Mouse (Mus musculus) kidney, adult 8-10 months (tissue): Measurements from ENCODE around the gene Fgf23.

Experiments
- DNase-seq, 2 experiments: peaks; one replicate each; pipeline ENCODE4 v3.0.0; 2022

Fgf23 gene

GRCm38 (mm10) chr6:127072817-127073216 lies at the start of gene Fgf23:
Fgf23 (plus strand) TSS chr6:127072902.
- DNase-seq: no peak

DNA sequence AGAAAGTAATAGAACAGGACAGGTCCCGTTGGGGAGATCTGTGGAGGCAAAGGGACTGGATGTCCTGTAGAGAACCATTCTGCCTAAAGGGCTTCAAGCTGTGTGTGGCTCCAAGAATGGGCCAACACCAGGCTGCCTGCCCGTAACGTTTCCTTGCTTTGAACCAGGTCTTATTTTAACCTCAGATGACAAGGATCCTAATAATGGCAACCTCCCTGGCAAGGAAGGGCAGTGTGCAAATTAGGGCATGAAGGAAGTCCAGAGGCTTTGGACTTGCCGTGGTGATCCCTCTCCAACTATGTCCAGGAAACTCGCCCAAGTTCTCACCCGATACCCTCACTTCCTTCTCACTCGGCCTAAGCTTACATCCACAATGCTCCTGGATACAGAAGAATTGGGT lies 47.9 kb upstream of the Fgf23 start:
- no peak for DNase-seq

DNA sequence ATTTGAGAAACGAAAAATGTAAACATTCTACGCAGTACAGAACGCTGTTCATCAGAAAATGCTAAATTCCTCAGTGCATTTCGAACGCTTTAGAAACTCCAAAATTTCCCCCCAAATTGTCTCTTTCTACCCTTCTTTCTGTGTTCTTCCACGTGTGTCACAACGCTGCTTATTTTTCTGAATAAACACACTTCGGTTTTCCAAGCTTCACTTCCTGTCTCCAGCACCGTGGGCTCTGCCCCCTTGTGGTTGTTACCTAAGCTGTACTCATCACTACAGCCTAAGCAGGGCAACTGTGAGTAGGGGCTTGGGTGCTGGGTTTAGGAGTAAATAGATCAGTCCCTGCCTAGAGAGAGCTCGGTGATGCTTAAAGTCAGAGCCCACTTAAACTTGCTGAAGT lies 37.9 kb upstream of the Fgf23 start:
- DNase-seq: no peak

GRCm38 (mm10) chr6:127044909-127045308 lies 27.8 kb upstream of the Fgf23 start:
- DNase-seq: no peak

DNA sequence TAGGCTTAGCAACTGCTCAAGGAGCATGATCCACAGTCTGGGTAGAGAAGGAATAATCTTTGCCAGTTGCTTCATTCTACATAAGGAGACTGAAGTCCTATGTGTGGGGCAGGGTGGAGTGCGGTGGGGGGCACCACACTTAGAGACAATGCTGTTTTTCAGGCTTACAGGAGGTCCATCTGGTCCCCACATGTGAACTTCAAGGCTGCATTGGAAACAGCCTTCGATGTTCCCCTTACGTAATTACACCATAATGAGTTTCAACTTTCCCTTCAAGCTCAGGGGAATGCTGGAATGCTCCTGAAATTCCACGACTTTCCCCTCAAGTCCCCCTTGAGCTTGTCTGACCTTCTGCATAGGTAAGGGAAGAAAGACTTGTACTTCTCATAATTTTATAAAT lies 21.9 kb upstream of the Fgf23 start:
- DNase-seq: no peak

- DNase-seq: no peak
These were observed 15.6 kb upstream of the Fgf23 start for GRCm38 (mm10) chr6:127056990-127057588.

DNA sequence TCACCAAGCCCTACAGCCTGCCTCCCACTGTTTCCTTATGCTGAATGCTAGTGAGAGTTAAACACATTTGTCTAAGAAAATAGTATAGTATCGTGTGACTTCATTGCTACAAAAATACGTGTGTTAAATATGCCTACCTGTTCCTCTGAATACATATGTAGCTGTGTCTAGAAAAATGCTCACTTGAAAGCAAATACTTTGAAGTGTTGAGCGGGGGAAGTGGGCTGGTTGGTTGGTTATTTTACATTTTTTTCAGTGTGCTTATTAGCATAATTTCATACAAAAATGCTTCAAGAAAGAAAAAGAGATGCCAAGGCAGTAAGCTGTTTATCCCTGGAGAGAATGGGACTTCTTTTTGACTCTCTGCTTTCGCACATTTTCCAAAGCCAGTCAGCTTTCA lies 12.7 kb upstream of the Fgf23 start:
- no peak for DNase-seq

GRCm38 (mm10) chr6:127063915-127064314 lies 8.8 kb upstream of the Fgf23 start:
- no peak for DNase-seq

DNA sequence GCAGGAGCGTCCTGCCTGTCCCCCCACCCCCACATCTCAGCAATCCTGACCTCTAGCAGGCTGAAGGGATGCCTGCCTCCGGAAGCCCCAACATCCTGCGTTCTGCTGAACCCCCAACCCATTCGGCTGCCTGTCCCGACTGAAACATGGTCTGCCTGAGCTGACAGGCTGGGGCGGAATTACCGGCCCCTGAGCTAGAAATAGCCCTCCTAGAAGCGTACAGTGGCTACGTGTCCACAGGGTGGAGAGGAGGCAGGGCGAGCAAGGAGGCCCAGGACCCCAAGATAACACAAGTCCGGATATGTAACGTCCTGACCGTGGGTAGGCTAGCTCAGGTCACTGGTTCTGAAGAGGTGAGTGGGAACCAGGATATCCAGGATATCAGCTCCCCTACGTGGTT lies 7.9 kb upstream of the Fgf23 start:
- no peak for DNase-seq

DNA sequence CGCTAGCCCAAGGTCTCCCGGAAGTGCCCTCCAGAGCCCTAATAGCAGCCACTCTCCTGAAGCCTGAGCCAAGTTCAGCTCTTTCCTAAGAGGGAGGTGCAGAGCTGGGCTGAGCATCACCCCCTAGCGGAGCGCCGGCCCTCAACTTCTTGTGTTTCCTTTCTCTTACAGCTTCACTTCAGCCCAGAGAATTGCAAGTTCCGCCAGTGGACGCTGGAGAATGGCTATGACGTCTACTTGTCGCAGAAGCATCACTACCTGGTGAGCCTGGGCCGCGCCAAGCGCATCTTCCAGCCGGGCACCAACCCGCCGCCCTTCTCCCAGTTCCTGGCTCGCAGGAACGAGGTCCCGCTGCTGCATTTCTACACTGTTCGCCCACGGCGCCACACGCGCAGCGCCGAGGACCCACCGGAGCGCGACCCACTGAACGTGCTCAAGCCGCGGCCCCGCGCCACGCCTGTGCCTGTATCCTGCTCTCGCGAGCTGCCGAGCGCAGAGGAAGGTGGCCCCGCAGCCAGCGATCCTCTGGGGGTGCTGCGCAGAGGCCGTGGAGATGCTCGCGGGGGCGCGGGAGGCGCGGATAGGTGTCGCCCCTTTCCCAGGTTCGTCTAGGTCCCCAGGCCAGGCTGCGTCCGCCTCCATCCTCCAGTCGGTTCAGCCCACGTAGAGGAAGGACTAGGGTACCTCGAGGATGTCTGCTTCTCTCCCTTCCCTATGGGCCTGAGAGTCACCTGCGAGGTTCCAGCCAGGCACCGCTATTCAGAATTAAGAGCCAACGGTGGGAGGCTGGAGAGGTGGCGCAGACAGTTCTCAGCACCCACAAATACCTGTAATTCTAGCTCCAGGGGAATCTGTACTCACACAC lies 7.4 kb downstream of the Fgf23 start:
- DNase-seq: peak in 1 of 2 experiments; percentile 12

- no peak for DNase-seq
These were observed 9.1 kb downstream of the Fgf23 start for GRCm38 (mm10) chr6:127081820-127082219.

DNA sequence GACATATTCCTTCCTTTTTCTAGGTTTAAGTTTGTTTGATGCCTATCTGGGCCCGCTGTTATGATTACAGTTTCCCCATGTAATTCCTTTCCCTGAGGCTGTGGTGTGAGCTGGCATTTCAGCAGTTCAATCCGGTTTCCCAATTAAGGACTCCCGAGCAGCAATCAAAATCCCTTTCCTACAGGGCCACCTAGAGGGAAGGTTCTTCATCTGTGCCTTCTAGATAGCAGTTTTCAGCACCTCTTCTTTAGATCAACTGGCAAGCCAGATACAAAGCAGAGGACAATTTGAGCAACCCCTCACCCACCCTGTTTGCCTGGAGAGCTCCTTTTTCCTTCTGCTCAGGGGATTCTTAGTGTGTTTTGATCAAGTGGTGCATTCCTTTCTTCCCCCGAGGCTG lies 14.0 kb downstream of the Fgf23 start:
- DNase-seq: no peak

GRCm38 (mm10) chr6:127094565-127094964 lies 21.9 kb downstream of the Fgf23 start:
- no peak for DNase-seq

DNA sequence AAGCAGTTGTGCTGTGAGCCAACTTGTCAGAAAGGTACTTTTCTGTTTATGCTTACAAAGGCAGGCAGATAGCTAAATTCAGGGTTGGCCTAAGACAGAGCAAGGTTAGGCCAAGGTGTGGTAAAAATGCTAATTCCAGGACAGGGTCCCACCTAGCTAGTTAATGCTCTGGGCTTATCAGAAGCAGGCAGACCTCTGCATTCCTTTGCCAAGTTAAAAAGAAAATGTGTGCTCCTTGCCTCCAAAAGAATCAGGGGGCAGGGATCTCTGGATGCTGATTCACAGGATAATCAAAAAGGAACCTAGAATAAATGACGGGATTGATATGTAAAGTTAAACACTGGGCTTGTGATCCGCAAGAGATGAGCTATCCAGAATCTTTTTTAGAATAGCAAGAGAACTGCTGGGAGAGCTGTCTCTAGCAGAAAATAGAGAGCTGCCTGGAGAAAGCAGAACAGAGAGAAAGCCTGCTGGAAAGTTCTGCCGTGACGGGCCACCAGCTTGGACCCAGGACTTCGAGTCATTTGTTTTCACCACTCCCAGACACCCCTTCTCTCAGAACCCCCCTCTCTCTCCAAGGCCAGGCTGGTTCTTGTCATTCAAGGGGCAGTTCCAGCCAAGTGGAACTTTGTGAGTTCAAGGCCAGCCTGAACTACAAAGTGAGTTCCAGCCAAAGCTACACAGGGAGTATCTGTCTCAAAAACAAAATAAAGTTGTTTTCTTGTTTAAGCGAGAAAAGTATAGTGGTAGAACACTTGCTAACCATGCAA lies 31.0 kb downstream of the Fgf23 start:
- DNase-seq: no peak

DNA sequence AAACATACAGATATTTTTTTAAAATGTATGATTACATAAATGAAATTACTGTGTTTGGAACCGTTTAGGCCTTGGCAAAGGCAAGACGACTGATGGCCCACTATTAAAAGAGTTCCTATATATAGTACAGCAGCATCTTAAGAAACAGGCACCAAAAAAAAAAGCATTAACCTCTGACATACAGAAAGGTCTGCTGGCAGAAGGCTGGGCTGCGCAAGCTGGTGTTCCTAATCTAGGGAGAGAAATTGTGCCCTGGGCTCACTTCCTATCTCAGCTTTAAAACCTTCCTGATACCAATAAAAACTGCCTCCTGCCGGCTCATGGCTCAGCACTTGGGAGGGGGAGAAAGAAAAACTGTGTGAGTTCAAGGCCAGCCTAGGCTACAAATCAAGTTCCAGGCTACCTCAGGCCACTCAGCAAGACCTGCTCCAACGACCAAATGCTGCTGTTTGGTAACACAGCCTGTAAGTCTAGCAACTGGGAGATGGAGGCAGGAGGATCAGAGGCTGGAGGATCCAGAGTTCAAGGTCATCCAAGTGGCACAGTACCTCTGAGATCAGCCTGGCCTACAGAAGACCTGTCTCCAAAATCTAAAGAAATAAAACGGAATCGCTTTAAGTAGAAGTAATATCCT lies 31.8 kb downstream of the Fgf23 start:
- no peak for DNase-seq

- DNase-seq: peak in 1 of 2 experiments; percentile 35
These were observed 32.4 kb downstream of the Fgf23 start for GRCm38 (mm10) chr6:127105107-127105506.

GRCm38 (mm10) chr6:127106189-127106588 lies 33.5 kb downstream of the Fgf23 start:
- DNase-seq: no peak

DNA sequence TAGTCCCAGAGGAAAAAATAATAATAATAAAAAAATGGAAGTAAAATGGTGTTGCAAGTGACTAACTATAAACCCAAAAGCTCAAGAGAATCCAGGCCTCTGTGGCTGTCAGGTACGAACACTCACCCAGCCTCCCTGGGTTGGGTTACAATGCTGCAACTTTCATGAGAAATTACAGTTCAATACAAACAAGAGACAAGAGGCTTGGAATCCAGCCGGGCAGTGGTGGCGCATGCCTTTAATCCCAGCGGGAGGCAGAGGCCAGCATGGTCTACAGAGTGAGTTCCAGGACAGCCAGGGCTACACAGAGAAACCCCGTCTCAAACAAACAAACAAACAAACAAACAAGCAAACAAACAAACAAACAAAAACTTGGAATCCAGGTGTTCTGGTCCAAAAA lies 34.0 kb downstream of the Fgf23 start:
- no peak for DNase-seq

GRCm38 (mm10) chr6:127107413-127107812 lies 34.7 kb downstream of the Fgf23 start:
- no peak for DNase-seq

DNA sequence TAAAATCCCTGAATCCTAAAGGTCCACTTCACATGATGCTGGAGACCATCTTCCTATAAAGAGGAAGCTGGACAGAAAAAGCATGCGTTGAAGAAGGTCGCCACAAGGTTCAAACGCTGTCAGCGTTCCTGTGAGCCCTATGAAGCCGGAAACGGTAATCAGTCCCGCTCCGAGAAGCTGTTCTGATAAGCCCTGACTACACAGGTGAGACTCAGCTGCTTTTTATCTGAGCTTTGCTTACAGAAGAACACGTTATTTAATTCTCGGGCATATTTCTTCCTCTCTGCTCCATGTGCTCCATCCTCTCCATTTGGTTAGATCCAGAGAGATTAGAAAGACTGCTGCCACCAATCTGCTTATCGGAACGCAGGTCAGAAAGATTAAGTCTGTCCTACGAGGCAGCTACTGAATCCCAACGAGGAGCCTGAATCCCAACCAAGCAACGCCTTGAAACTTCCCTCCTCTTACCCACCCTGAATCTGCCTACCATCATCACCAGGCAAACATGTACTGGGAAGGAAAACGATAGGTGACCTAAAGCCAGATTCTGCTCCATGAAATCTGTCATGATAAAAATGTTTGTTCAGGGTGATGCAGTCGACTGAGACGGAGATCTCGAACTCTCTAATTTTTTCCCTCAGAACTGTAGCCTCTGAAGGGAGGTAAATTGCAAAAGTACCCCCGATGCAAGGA lies 35.8 kb downstream of the Fgf23 start:
- no peak for DNase-seq

DNA sequence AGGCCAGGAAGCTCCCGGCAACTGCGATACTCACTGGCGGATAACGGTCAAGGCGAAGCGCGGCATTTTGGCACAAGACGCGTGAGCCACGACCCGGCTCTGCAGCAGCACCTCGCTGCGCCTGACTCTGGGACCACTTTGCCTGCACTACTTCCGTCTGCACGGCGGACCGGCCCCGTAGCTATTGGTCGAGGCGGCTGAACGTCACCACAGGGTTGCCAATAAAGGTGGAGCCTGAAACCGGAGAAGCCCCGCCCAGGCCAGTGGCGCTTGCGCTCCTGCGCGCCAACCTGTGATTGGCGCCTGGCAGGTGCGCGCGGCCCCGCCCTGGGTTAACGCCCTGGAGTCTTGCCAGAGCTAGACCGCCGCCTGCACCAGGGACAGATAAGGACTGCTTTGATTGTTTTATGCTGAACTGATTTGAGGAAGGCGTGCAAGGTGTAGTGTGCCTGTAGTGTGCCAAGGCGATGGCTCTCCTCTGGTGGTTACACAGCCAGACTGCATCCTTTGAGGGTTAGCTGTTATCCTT lies 36.8 kb downstream of the Fgf23 start, which contains the start of gene Tigar:
Tigar (minus strand) TSS at position 156 of the 529 bp plus-strand sequence.
- DNase-seq: peak; percentile 93 to 96
